Mouse (Mus musculus): Measurements from ENCODE around the gene Chrnb1. TPM values are rescaled to one million over a fixed set of nuclear protein-coding genes. Genes with fewer than 3 reads are reported as not detected.

Gene Chrnb1
- total and polyA plus RNA-seq, 3 experiments, result 4.1 to 10.3 (median 4.1) TPM

DNA sequence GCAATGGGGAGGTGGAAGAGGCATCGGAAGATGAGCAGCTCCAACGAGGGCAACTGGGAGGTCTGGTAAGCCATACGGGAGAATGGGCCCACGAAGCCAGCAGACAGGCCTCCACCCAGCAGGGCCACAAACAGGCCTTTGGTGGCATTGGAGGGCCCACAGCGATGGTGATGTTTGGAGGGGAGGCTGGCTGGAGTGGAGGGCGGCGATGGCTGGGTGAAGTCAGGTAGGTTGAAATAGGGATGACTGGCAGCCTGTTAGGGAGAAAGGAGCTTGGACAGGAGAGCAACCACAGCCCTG is 34.9 kb downstream of the Chrnb1 start:
- WGBS, result 98% methylated on average over 7 of the region's 7 CpGs
- DNase-seq, result no peak
- intact Hi-C loops (cut with DNase I), result no loop called here
- Histone ChIP-seq H3K36me3 (ENCODE audit: control insufficient read depth, insufficient read depth, low read length) (peaks cover 5% of the 10 kb centered on the region), H3K79me2 (replicated peaks; ENCODE audit: control insufficient read depth, insufficient read depth, low read length) (no peaks in the 10 kb centered on the region), H3K27me3 (ENCODE audit: control insufficient read depth, insufficient read depth, low read length) (no peaks in the 10 kb centered on the region), H3K27ac (no peak overlapping the region), H3K4me1 (ENCODE audit: control insufficient read depth, insufficient read depth, low read length) (peaks cover 4% of the 10 kb centered on the region; the same call in 1 of the 2 replicates), H3K4me3 (no peak overlapping the region), H3K9ac (ENCODE audit: low read depth, low read length) (no peak overlapping the region)
- TF ChIP-seq EP300 (IDR thresholded peaks at IDR 0.05; ENCODE audit: insufficient read depth, low read depth, low read length), result no peak

DNA sequence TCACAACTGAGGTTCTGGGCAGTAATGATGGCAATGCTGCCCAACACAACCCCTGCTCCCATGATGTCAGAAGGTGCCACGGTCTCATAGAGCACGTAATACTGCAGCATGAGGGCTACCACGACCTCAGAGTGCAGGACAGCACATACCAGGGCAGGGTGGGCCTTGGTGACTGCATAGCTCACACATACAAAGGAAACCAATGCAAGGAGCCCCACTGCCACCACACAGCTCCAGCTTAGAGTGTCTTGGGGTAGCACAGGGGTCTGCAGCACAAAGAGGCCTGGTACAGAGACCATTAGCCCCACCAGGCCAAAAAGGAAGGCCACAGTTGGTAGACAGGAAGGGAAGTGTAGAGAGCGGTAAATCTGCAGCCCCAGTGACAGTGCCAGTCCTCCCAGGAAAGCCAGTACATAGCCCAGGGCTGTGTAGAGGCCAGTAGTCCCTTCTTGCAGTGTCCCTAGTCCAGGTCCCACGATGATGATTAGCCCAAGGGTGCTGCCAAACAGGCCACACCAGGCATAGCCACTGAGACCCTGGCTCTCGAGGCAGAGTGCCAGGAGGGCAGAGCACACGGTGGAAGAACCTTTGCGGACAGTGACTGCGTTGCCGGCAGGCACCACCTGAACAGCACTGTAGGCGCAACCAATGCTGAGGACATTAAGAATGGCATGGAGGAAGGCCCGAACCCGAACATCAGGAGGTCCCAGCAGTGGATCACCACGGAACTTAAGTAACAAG is 35.4 kb downstream of the Chrnb1 start:
- H3K27ac ChIP-seq, result peak overlapping the region; percentile 100; the same call in 1 of the 2 replicates
- intact Hi-C loops (cut with DNase I), result no loop called here
- TF ChIP-seq POLR2A (IDR thresholded peaks at IDR 0.05; ENCODE audit: insufficient read depth, low read depth, low read length), result no peak
- no peak for TF ChIP-seq CTCF (IDR thresholded peaks at IDR 0.05)
- no peak for TF ChIP-seq EP300 (IDR thresholded peaks at IDR 0.05; ENCODE audit: insufficient read depth, low read depth, low read length)
- 85% methylated on average over 14 of the region's 14 CpGs for WGBS
- H3K4me3 ChIP-seq, result no peak overlapping the region
- H3K36me3 ChIP-seq (ENCODE audit: control insufficient read depth, insufficient read depth, low read length), result peaks cover 5% of the 10 kb centered on the region
- H3K4me1 ChIP-seq (ENCODE audit: control insufficient read depth, insufficient read depth, low read length), result peaks cover 4% of the 10 kb centered on the region; the same call in 1 of the 2 replicates
- no peaks in the 10 kb centered on the region for H3K79me2 ChIP-seq (replicated peaks; ENCODE audit: control insufficient read depth, insufficient read depth, low read length)
- no peaks in the 10 kb centered on the region for H3K27me3 ChIP-seq (ENCODE audit: control insufficient read depth, insufficient read depth, low read length)
- no peak overlapping the region for H3K9ac ChIP-seq (ENCODE audit: low read depth, low read length)
- no peak for DNase-seq

DNA sequence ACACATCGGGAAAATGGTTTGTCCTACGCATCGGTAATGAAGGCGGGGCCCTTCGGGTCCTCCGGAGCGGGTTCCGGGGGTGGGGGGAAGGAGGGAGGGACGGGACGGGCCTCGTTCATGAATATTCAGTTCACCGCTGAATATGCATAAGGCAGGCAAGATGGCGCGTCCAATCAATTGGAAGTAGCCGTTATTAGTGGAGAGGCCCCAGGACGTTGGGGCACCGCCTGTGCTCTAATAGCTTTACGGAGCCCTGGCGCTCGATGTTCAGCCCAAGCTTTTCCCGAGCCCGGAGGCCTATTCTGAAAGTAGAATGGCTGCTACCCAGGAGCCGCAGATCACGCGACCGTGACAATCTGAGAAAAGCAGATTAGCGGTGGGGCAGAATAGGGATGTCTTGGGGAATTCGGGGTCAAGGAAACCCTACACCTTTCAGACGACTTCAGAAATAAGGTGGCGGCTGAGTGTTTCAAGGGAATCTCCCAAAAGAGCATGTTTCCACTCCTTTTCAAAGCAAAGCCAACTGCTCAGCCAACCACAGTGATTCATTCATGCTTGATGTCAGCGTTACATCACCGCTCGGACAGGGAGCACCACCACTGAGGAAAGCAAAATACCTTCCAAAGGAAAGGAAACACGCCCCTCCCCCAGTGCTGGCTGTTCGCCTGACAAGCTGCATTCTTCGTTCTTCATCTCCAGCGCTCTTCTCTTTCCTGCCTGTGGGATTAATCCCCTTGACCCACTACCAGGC is 36.6 kb downstream of the Chrnb1 start:
- DNase-seq, result peak; percentile 88 to 92
- intact Hi-C loops (cut with DNase I), result loop anchor here (1.0 to 2.0 kb wide), 6 partner anchors 44 to 162 kb away; partner anchors contain the start of genes Eif5a, Senp3 and Tmem256
- TF ChIP-seq EP300 (IDR thresholded peaks at IDR 0.05; ENCODE audit: insufficient read depth, low read depth, low read length) (peak; percentile 21; the same call in 1 of the 2 replicates), CTCF (IDR thresholded peaks at IDR 0.05) (no peak), POLR2A (IDR thresholded peaks at IDR 0.05; ENCODE audit: insufficient read depth, low read depth, low read length) (peak; percentile 81)

DNA sequence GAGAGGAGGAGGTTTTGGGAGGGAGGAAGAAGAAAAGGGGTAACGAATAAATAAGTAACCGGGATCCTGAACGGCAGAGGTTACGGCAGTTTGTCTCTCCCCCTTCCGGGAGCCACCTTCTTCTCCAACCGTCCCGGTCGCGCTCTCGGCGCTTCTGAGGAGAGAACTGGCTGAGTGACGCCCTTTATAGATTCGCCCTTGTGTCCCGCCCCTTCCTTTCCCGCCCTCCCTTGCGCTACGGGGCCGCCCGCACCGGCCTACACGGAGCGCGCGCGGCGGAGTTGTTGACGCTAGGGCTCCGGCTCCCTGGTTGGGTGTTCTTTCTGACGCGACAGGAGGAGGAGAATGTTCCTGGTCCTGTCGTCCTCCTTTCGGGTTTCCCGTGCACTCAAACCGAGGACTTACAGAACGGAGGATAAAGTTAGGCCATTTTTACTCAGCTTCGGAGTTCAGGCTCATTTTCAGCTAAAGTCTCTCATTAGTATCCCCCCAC is 37.2 kb downstream of the Chrnb1 start, which contains the start of gene Polr2a:
Gene Polr2a (minus strand): TSS at position 160 of the 493 bp plus-strand sequence.
- H3K79me2 ChIP-seq (replicated peaks; ENCODE audit: control insufficient read depth, insufficient read depth, low read length), result no peaks in the 10 kb centered on the region
- under 1% methylated on average over 36 of the region's 36 CpGs for WGBS
- peak within 1 kb of the TSS; percentile 76 for H3K9ac ChIP-seq (ENCODE audit: low read depth, low read length)
- H3K27me3 ChIP-seq (ENCODE audit: control insufficient read depth, insufficient read depth, low read length), result no peaks in the 10 kb centered on the region
- peak; percentile 100 for TF ChIP-seq POLR2A (IDR thresholded peaks at IDR 0.05; ENCODE audit: insufficient read depth, low read depth, low read length)
- peak; percentile 97 for TF ChIP-seq EP300 (IDR thresholded peaks at IDR 0.05; ENCODE audit: insufficient read depth, low read depth, low read length)
- TF ChIP-seq CTCF (IDR thresholded peaks at IDR 0.05), result no peak
- H3K4me1 ChIP-seq (ENCODE audit: control insufficient read depth, insufficient read depth, low read length), result peaks cover 4% of the 10 kb centered on the region; the same call in 1 of the 2 replicates
- H3K36me3 ChIP-seq (ENCODE audit: control insufficient read depth, insufficient read depth, low read length), result peaks cover 7% of the 10 kb centered on the region
- H3K27ac ChIP-seq, result peak within 1 kb of the TSS; percentile 100
- intact Hi-C loops (cut with DNase I), result loop anchor here (1.0 to 2.0 kb wide), 6 partner anchors 44 to 162 kb away; partner anchors contain the start of genes Eif5a, Senp3 and Tmem256
- peak; percentile 98 for DNase-seq
- peak within 1 kb of the TSS; percentile 66 for H3K4me3 ChIP-seq

More for the DNA sequence above, 36.6 kb downstream of the Chrnb1 start:
- under 1% methylated on average over 37 of the region's 37 CpGs for WGBS
- H3K79me2 ChIP-seq (replicated peaks; ENCODE audit: control insufficient read depth, insufficient read depth, low read length), result no peaks in the 10 kb centered on the region
- no peaks in the 10 kb centered on the region for H3K27me3 ChIP-seq (ENCODE audit: control insufficient read depth, insufficient read depth, low read length)
- peaks cover 7% of the 10 kb centered on the region for H3K36me3 ChIP-seq (ENCODE audit: control insufficient read depth, insufficient read depth, low read length)
- H3K9ac ChIP-seq (ENCODE audit: low read depth, low read length), result peak overlapping the region; percentile 76
- peak overlapping the region; percentile 53 for H3K4me3 ChIP-seq
- H3K4me1 ChIP-seq (ENCODE audit: control insufficient read depth, insufficient read depth, low read length), result peaks cover 4% of the 10 kb centered on the region; the same call in 1 of the 2 replicates
- H3K27ac ChIP-seq, result peak overlapping the region; percentile 100

DNA sequence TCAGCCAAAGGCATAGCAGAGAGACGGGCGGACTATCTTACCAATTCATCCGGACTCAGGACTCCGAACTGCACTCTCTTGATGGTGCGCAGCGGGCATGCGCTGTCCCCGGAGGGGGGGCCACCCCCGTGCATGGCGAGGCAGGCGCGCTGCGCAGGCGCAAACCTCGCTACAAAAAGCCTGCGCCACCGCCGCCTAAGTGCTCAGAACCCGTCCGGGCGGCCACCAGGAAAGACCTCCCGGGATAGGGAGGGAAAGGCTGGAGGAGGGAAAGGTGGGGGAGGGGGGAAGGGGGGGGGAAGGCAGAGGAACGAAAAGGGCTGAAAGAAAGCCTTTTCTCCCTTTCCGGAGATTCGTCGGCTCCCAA is 37.7 kb downstream of the Chrnb1 start:
- peak overlapping the region; percentile 100 for H3K27ac ChIP-seq
- H3K27me3 ChIP-seq (ENCODE audit: control insufficient read depth, insufficient read depth, low read length), result no peaks in the 10 kb centered on the region
- no peaks in the 10 kb centered on the region for H3K79me2 ChIP-seq (replicated peaks; ENCODE audit: control insufficient read depth, insufficient read depth, low read length)
- H3K9ac ChIP-seq (ENCODE audit: low read depth, low read length), result peak overlapping the region; percentile 63
- intact Hi-C loops (cut with DNase I), result loop anchor here (1.0 to 2.0 kb wide), 6 partner anchors 45 to 163 kb away; partner anchors contain the start of genes Eif5a, Senp3 and Tmem256
- WGBS, result under 1% methylated on average over 26 of the region's 26 CpGs
- no peak for TF ChIP-seq EP300 (IDR thresholded peaks at IDR 0.05; ENCODE audit: insufficient read depth, low read depth, low read length)
- no peak for TF ChIP-seq CTCF (IDR thresholded peaks at IDR 0.05)
- TF ChIP-seq POLR2A (IDR thresholded peaks at IDR 0.05; ENCODE audit: insufficient read depth, low read depth, low read length), result no peak
- peak; percentile 99 for DNase-seq
- peaks cover 7% of the 10 kb centered on the region for H3K36me3 ChIP-seq (ENCODE audit: control insufficient read depth, insufficient read depth, low read length)
- H3K4me1 ChIP-seq (ENCODE audit: control insufficient read depth, insufficient read depth, low read length), result peaks cover 4% of the 10 kb centered on the region; the same call in 1 of the 2 replicates
- H3K4me3 ChIP-seq, result peak overlapping the region; percentile 66
